8 mouse cellular contexts compared by ENCODE assay signal in genomic region chr12:72945301-72946063, GRCm38 (mm10). TPM values are rescaled to one million over a fixed set of nuclear protein-coding genes. Genes with fewer than 3 reads are reported as not detected.
A peak's percentile ranks its signal among the peaks of the same experiment; 100 is the strongest.
DNase-seq lines count a peak whose midpoint lies in the region; ATAC-seq and TF ChIP-seq lines count a peak whose summit lies in the region.

No protein-coding gene starts in this region.

- DNase-seq in heart, postnatal 25 days (ENCODE audit: low spot score): no peak
- DNase-seq in R1 (ENCODE audit: low read depth, low spot score): peak; percentile 63
- DNase-seq in heart, postnatal 0 days (ENCODE audit: low spot score): no peak
- DNase-seq in midbrain, embryonic 11.5 days (ENCODE audit: low spot score, missing footprints): peak; percentile 97
- DNase-seq in left cerebral cortex, postnatal 25 days (ENCODE audit: low spot score in 2 of 2): no peak
- DNase-seq in gastrocnemius, postnatal 36 days: no peak
- DNase-seq in spleen, postnatal 14 days (ENCODE audit: low spot score in 2 of 2): no peak

- ATAC-seq in heart, embryonic 14.5 days (ENCODE audit: insufficient number of reproducible peaks, insufficient read depth, low FRiP score, low read depth): no peak
- no peak for ATAC-seq in heart, postnatal 0 days (ENCODE audit: insufficient read depth, low read depth)
- peak; percentile 93 for ATAC-seq in midbrain, embryonic 11.5 days (ENCODE audit: low FRiP score)

- H3K9me3 ChIP-seq in heart, embryonic 14.5 days (ENCODE audit: control insufficient read depth, low read length): no peaks in the 10 kb centered on the region
- H3K9me3 ChIP-seq in heart, postnatal 0 days (replicated peaks; ENCODE audit: control insufficient read depth, low read length): no peaks in the 10 kb centered on the region
- no peaks in the 10 kb centered on the region for H3K9me3 ChIP-seq in midbrain, embryonic 11.5 days (ENCODE audit: control insufficient read depth, low read length)

- under 1% methylated on average over 89 of the region's 89 CpGs for WGBS in heart, embryonic 14.5 days
- WGBS in heart, postnatal 0 days: 1% methylated on average over 70 of the region's 89 CpGs
- WGBS in midbrain, embryonic 11.5 days: under 1% methylated on average over 75 of the region's 89 CpGs

- H3K36me3 ChIP-seq in heart, embryonic 14.5 days (ENCODE audit: control insufficient read depth, insufficient read depth, low read length): no peaks in the 10 kb centered on the region
- no peaks in the 10 kb centered on the region for H3K36me3 ChIP-seq in heart, postnatal 0 days (replicated peaks; ENCODE audit: control insufficient read depth, insufficient read depth, low read length)
- H3K36me3 ChIP-seq in midbrain, embryonic 11.5 days (ENCODE audit: control insufficient read depth, insufficient read depth, low read length): no peaks in the 10 kb centered on the region

- peak overlapping the region; percentile 77 for H3K4me2 ChIP-seq in heart, embryonic 14.5 days (ENCODE audit: low read length)
- H3K4me2 ChIP-seq in heart, postnatal 0 days (ENCODE audit: low read depth, low read length): peak overlapping the region; percentile 65
- peak overlapping the region; percentile 50 for H3K4me2 ChIP-seq in midbrain, embryonic 11.5 days

- peak overlapping the region; percentile 25; the same call in 1 of the 2 replicates for H3K9ac ChIP-seq in heart, embryonic 14.5 days (ENCODE audit: low read length)
- no peak overlapping the region for H3K9ac ChIP-seq in heart, postnatal 0 days (replicated peaks; ENCODE audit: low read depth, low read length)
- H3K9ac ChIP-seq in midbrain, embryonic 11.5 days (ENCODE audit: low read length): peak overlapping the region; percentile 20; the same call in 1 of the 2 replicates

- H3K4me3 ChIP-seq in heart, embryonic 14.5 days (ENCODE audit: control insufficient read depth in 1 of 2, insufficient read depth in 1 of 2, low read depth in 1 of 2, low read length in 2 of 2): peak overlapping the region; percentile 29 to 47
- peak overlapping the region; percentile 47 for H3K4me3 ChIP-seq in heart, postnatal 0 days (ENCODE audit: low read depth, low read length)
- peak overlapping the region; percentile 33 for H3K4me3 ChIP-seq in midbrain, embryonic 11.5 days (ENCODE audit: low read depth, low read length)

- TF ChIP-seq EP300 in heart, postnatal 0 days (IDR thresholded peaks at IDR 0.05; ENCODE audit: low read depth): no peak

- intact Hi-C loops in heart, postnatal 25 days (cut with DNase I): no loop called here
- intact Hi-C loops in left cerebral cortex, postnatal 25 days (cut with DNase I): loop anchor here (2.0 kb wide), 1 partner anchor 97 kb away; no protein-coding TSS in a partner anchor
- intact Hi-C loops in gastrocnemius, postnatal 36 days (cut with DNase I): no loop called here

- H3K4me1 ChIP-seq in heart, embryonic 14.5 days (ENCODE audit: control insufficient read depth in 2 of 2, insufficient read depth in 2 of 2, low read length in 2 of 2): peaks cover 0 to 9% of the 10 kb centered on the region in 2 experiments; a peak in 2 of 4 replicates
- H3K4me1 ChIP-seq in heart, postnatal 0 days (ENCODE audit: control insufficient read depth, insufficient read depth): 0 out of 2 replicates have a peak, but pooled peaks cover 10% of the 10 kb centered on the region
- H3K4me1 ChIP-seq in midbrain, embryonic 11.5 days (ENCODE audit: control insufficient read depth, insufficient read depth, low read length): peaks cover 12% of the 10 kb centered on the region

- H3K27me3 ChIP-seq in heart, embryonic 14.5 days (ENCODE audit: control insufficient read depth, insufficient read depth, low read length): peaks cover 91% of the 10 kb centered on the region
- H3K27me3 ChIP-seq in heart, postnatal 0 days (ENCODE audit: control insufficient read depth, insufficient read depth, low read length): peaks cover 90% of the 10 kb centered on the region
- H3K27me3 ChIP-seq in midbrain, embryonic 11.5 days (ENCODE audit: control insufficient read depth, insufficient read depth, low read length): peaks cover 89% of the 10 kb centered on the region

- no peak for TF ChIP-seq CTCF in heart, postnatal 0 days (IDR thresholded peaks at IDR 0.05; ENCODE audit: low read depth)

- no peak overlapping the region for H3K27ac ChIP-seq in heart, embryonic 14.5 days (replicated peaks in 1 of 2; ENCODE audit: control insufficient read depth in 1 of 2, insufficient read depth in 1 of 2, low read depth in 2 of 2, low read length in 2 of 2)
- no peak overlapping the region for H3K27ac ChIP-seq in heart, postnatal 0 days (ENCODE audit: low read depth)
- no peak overlapping the region for H3K27ac ChIP-seq in midbrain, embryonic 11.5 days (ENCODE audit: low read depth, low read length)

RNA-seq across cellular contexts. Expression of gene 4930447C04Rik, which starts 4.9 kb away (rescaled TPM):
- polyA plus RNA-seq in heart, embryonic 14.5 days (2014; fragmentation: Nextera tagmentation; extraction: Ambion mirVana): 1.1 and 1.6 TPM in 2 replicates
- under 1 TPM; 0.28 to 0.55 TPM for total RNA-seq in heart, postnatal 25 days (2021)
- not detected in 2 replicates for total RNA-seq in heart, postnatal 0 days (2014; rRNA removed; ENCODE audit: low replicate concordance)
- polyA plus RNA-seq in heart, postnatal 0 days (2015; fragmentation: Nextera tagmentation; extraction: Ambion mirVana): 0.32 and 0.63 TPM in 2 replicates
- polyA plus RNA-seq in midbrain, embryonic 11.5 days (2014; fragmentation: Nextera tagmentation; extraction: Ambion mirVana): 1.3 and 2.6 TPM in 2 replicates
- total RNA-seq in left cerebral cortex, postnatal 25 days (2021): 1 to 10 TPM; 4.9 to 9.6 TPM
- under 1 TPM; 0.35 to 0.48 TPM for total RNA-seq in gastrocnemius, postnatal 36 days (2021)

RNA-seq across cellular contexts. Expression of gene Six6, which starts 5.8 kb away (rescaled TPM):
- polyA plus RNA-seq in heart, embryonic 14.5 days (2014; fragmentation: Nextera tagmentation; extraction: Ambion mirVana): not detected in 2 replicates
- total RNA-seq in heart, postnatal 25 days (2021): not detected
- not detected in 2 replicates for total RNA-seq in heart, postnatal 0 days (2014; rRNA removed; ENCODE audit: low replicate concordance)
- polyA plus RNA-seq in heart, postnatal 0 days (2015; fragmentation: Nextera tagmentation; extraction: Ambion mirVana): not detected in 2 replicates
- 0.03 TPM in 1 of 2 replicates, not detected in the other for polyA plus RNA-seq in midbrain, embryonic 11.5 days (2014; fragmentation: Nextera tagmentation; extraction: Ambion mirVana)
- total RNA-seq in left cerebral cortex, postnatal 25 days (2021): not detected
- not detected for total RNA-seq in gastrocnemius, postnatal 36 days (2021)

Comparison
In these comparisons a context has a peak if more than half of its experiments do, and no peak if none do; other contexts are left out.
1. DNase-seq: peak in R1 (single experiment) and midbrain, embryonic 11.5 days (single experiment); none in heart, postnatal 25 days (single experiment), heart, postnatal 0 days (single experiment), left cerebral cortex, postnatal 25 days (0 of 2), gastrocnemius, postnatal 36 days (0 of 2) and spleen, postnatal 14 days (0 of 2).
2. Peak in every context shown above with its lines, with median percentiles within 50 percentile points of each other: H3K4me2 ChIP-seq and H3K4me3 ChIP-seq.